Mouse (Mus musculus) heart, postnatal 25 days (tissue): ENCODE results near the gene Syn3. TPM values are rescaled to one million over a fixed set of nuclear protein-coding genes. Genes with fewer than 3 reads are reported as not detected.

Source experiments
- DNase-seq: peaks from one replicate; pipeline ENCODE4 v3.0.0; 2022; ENCODE audit warnings: low spot score
- intact Hi-C: fragments of 180-260 bp; cut with DNase I; formaldehyde crosslinking; loops from one replicate; pipeline ENCODE4 v1.15.1; 2025
- total RNA-seq, 2 experiments: library from RNA; stranded (reverse); gene quantifications; 2 replicates each; pipeline ENCODE4 v1.2.3; 2021

Syn3 gene
- total RNA-seq, 2 experiments from 2014 or later: 0.44 to 0.53 TPM

DNA sequence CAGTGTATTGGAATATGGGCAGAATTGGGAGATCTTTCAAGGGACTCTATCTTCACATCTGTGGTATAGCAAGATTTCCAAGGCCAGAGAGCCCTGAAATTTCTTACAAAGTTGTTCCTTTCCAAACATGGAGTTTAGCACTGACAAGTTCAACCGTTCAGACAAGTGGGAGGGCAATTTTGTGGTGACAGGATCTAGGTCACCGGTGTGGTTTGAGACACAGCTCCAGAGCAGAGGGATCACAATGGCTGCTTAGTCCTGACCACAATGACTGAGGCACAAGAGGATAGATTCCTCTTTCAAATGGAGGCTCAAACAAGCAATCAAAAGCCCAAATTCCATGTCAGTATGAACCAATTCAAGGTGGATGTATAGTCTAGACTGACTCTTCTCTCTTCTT is 487.5 kb downstream of the Syn3 start:
- DNase-seq: no peak
- intact Hi-C loops: no loop called here

DNA sequence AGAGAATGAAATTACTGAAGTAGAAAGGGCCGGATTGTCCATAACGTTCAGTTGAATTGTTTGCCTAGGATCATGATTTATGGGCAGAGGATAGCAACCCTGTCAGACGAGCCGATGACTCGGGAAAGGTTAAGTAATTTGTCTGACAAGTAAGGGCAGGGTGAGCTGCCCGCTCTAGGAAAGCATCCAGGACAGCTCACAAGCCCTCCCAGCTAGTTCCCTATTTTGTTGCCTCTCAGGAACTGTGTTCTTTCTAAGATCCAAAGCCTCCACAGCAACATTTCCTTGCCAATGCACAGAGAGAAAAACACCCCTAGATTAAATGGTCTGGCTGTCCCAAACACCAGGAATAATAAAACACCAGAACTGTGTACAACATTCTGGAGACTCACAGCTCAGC is 488.1 kb downstream of the Syn3 start:
- intact Hi-C loops: no loop called here
- no peak for DNase-seq

DNA sequence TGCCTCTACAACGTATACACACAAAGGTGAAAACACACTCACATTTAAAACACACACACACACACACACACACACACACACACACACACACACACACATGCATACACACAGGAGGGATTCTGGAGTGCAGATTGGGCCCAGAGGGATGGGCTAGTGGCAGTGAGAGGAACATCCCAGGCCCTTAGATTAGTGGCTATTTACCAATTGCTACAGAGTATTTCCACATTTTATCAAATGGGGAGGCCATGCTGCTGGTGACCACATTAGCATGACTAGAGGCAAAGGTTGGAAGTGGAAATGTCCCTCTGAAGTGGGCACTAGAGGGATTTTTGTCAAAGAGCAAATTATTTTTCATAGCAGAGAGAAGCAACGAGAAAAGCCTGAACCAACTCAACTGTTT is 489.0 kb downstream of the Syn3 start:
- DNase-seq: no peak
- intact Hi-C loops: no loop called here

DNA sequence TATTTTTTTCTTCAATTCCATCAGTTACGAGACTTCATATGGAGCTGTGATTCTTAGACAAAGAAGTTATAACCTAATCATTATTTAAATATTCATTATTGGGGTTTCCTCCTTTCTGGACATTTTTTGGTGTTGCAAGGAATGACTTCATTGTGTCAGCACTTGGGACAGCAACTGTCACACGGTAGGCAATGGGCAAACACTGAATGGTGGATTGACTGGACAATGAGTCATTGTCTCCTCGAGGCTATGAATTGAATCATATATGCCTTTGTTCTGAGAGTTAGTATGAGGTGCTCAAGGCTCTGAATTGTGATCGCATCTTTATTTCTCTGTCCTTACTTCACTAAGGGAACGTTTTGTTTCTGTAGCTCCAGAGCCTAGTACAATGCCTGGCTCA is 492.2 kb downstream of the Syn3 start:
- intact Hi-C loops: no loop called here

More for the DNA sequence above, 492.2 kb downstream of the Syn3 start:
- no peak for DNase-seq

Other genes starting within 250 kb of the Syn3 start
- 100 to 1,000 TPM; 135 to 205 TPM for gene Timp3, start 198.5 kb downstream of the Syn3 start, total RNA-seq
- 100 to 1,000 TPM; 341 to 452 TPM for gene Hsp90b1, start 206.6 kb upstream of the Syn3 start, total RNA-seq
- 1 to 10 TPM; 1.4 to 2.0 TPM for gene Ttc41, start 206.9 kb upstream of the Syn3 start, total RNA-seq